Mouse (Mus musculus) adrenal gland, postnatal 4 days (tissue): ENCODE data around the gene Mbd3. TPM values are rescaled to one million over a fixed set of nuclear protein-coding genes. Genes with fewer than 3 reads are reported as not detected.

Experiments used
- DNase-seq, 2 experiments: peaks; one replicate each; pipeline ENCODE4 v3.0.0; 2021 to 2022; ENCODE audit warnings: low spot score in 2 of 2, mixed read lengths in 2 of 2
- microRNA-seq: library from miRNA; unstranded; fragments of <30 nt; microRNA quantifications from one replicate; pipeline ENCODE4 v1.2.0, GENCODE M21; 2021
- total RNA-seq, 2 experiments: library from RNA; stranded (reverse); gene quantifications; 2 replicates each; pipeline ENCODE4 v1.2.3; 2021

The Mbd3 gene
- total RNA-seq, 2 experiments from 2014 or later: 142 to 147 TPM

- DNase-seq: no peak
Observed at GRCm38 (mm10) chr10:80343425-80343895, 55.9 kb downstream of the Mbd3 start.

- no peak for DNase-seq
Observed at GRCm38 (mm10) chr10:80342749-80343424, 56.5 kb downstream of the Mbd3 start.

Small RNA genes lying within 50 kb of the gene (microRNA-seq; reads per million reads assigned to microRNA genes)
- not detected for gene Gm22721

Other genes starting within 250 kb of the Mbd3 start
- gene Cirbp, start 233.6 kb downstream of the Mbd3 start, total RNA-seq: 100 to 1,000 TPM; 296 to 322 TPM
- 1 to 10 TPM; 7.5 to 8.8 TPM for gene 1600002K03Rik, start 226.6 kb downstream of the Mbd3 start, total RNA-seq
- 1 to 10 TPM; 6.5 to 7.5 TPM for gene Efna2, start 220.1 kb downstream of the Mbd3 start, total RNA-seq
- gene Mum1, start 173.1 kb downstream of the Mbd3 start, total RNA-seq: 10 to 100 TPM; 48.9 to 50.4 TPM
- gene Ndufs7, start 150.4 kb downstream of the Mbd3 start, total RNA-seq: 100 to 1,000 TPM; 208 to 225 TPM
- gene Gamt, start 138.5 kb downstream of the Mbd3 start, total RNA-seq: 100 to 1,000 TPM; 181 to 214 TPM
- 100 to 1,000 TPM; 180 to 181 TPM for gene Dazap1, start 138.1 kb downstream of the Mbd3 start, total RNA-seq
- 1,000 to 10,000 TPM; 1,413 to 1,504 TPM for gene Rps15, start 107.1 kb downstream of the Mbd3 start, total RNA-seq
- gene Apc2, start 103.6 kb downstream of the Mbd3 start, total RNA-seq: 10 to 100 TPM in 1 of 2 experiments, 1 to 10 TPM in 1; 9.9 to 10.4 TPM
- 10 to 100 TPM; 30.8 to 31.2 TPM for gene 2310011J03Rik, start 79.0 kb downstream of the Mbd3 start, total RNA-seq
- gene Pcsk4, start 70.1 kb downstream of the Mbd3 start, total RNA-seq: 1 to 10 TPM; 7.7 to 7.8 TPM
- 10 to 100 TPM; 13.1 to 26.7 TPM for gene Reep6, start 69.6 kb downstream of the Mbd3 start, total RNA-seq
- 10 to 100 TPM; 12.8 to 13.2 TPM for gene Adamtsl5, start 51.1 kb downstream of the Mbd3 start, total RNA-seq
- under 1 TPM in 1 of 2 experiments, not detected in 1; 0.36 TPM for gene Plk5, start 43.1 kb downstream of the Mbd3 start, total RNA-seq
- 10 to 100 TPM; 25.4 to 26.7 TPM for gene Mex3d, start 11.9 kb downstream of the Mbd3 start, total RNA-seq
- gene Uqcr11, start 7.3 kb upstream of the Mbd3 start, total RNA-seq: 100 to 1,000 TPM; 535 to 613 TPM
- 100 to 1,000 TPM; 112 to 116 TPM for gene Tcf3, start 34.1 kb upstream of the Mbd3 start, total RNA-seq
- not detected for gene Onecut3, start 95.3 kb upstream of the Mbd3 start, total RNA-seq
- gene Atp8b3, start 139.6 kb upstream of the Mbd3 start, total RNA-seq: under 1 TPM; 0.50 to 0.82 TPM
- 10 to 100 TPM; 71.7 to 78.9 TPM for gene Rexo1, start 162.0 kb upstream of the Mbd3 start, total RNA-seq
- gene Klf16, start 177.8 kb upstream of the Mbd3 start, total RNA-seq: 10 to 100 TPM; 14.2 to 16.5 TPM
- 100 to 1,000 TPM; 106 to 112 TPM for gene Abhd17a, start 190.8 kb upstream of the Mbd3 start, total RNA-seq
- gene Scamp4, start 203.3 kb upstream of the Mbd3 start, total RNA-seq: 10 to 100 TPM; 49.5 to 51.8 TPM
- 1 to 10 TPM; 4.0 to 4.9 TPM for gene Adat3, start 203.3 kb upstream of the Mbd3 start, total RNA-seq
- gene Gm49322, start 206.5 kb upstream of the Mbd3 start, total RNA-seq: 1 to 10 TPM; 3.0 to 3.4 TPM
- gene Csnk1g2, start 223.3 kb upstream of the Mbd3 start, total RNA-seq: 100 to 1,000 TPM; 169 to 173 TPM